8 mouse cellular contexts compared by ENCODE assay signal in the genomic region with DNA sequence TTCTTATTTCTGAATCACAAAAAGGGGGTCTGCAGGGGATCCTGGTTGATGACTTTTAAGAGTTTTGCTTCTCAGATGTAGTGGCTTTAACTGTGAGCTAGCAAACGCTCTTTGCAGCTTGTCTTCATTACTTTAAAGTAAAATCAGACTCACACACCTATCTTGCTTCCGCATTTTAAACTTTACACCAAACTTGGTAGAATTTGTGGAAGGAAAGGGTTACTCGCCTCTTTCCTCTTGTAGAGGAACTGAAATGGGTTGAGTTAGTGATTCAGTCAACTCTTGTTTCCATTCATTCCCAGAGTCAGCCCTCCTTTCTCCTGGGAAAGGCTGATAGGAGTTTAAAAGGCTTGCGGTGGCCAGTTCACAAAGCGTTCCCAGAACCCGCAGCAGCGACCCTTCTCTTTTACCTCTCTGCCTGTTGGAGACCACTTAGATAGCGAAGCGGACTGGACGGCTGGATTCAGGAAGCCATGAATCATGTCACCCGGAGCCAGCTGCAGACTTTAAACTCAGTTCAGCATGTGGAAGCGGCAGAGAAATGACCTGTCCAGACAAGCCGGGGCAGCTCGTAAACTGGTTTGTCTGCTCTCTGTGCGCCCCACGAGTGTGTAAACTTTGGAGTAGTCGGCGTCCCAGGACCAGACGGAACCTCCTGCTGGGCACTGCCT. TPM values are rescaled to one million over a fixed set of nuclear protein-coding genes. Genes with fewer than 3 reads are reported as not detected.
DNase-seq lines count a peak whose midpoint lies in the region; ATAC-seq and TF ChIP-seq lines count a peak whose summit lies in the region.

No protein-coding gene starts in this region.

- H3K9ac ChIP-seq in intestine, embryonic 16.5 days (ENCODE audit: low read depth, low read length) = peak overlapping the region; percentile 60

- intact Hi-C loops in left cerebral cortex, postnatal 14 days (cut with DNase I) = loop anchor here (10.0 kb wide), 1 partner anchor 919 kb away; a partner anchor contains a TSS

- 9% methylated on average over 19 of the region's 19 CpGs for WGBS in intestine, embryonic 16.5 days
- WGBS in lung, adult 2 months = 4% methylated on average over 19 of the region's 19 CpGs

- TF ChIP-seq POLR2A in lung, adult 2 months (IDR thresholded peaks at IDR 0.05; ENCODE audit: borderline replicate concordance, extremely low read depth, low read depth, low read length) = peak; percentile 43; the same call in 1 of the 2 replicates

- H3K4me1 ChIP-seq in intestine, embryonic 16.5 days (ENCODE audit: control insufficient read depth, insufficient read depth, low read length) = peaks cover 9% of the 10 kb centered on the region
- H3K4me1 ChIP-seq in lung, adult 2 months (ENCODE audit: control insufficient read depth, insufficient read depth, low read length) = peaks cover 6% of the 10 kb centered on the region

- peak overlapping the region; percentile 72 for H3K27ac ChIP-seq in intestine, embryonic 16.5 days (ENCODE audit: low read length)

- ATAC-seq in intestine, embryonic 16.5 days = peak; percentile 82

- no peaks in the 10 kb centered on the region for H3K36me3 ChIP-seq in intestine, embryonic 16.5 days (ENCODE audit: control insufficient read depth, insufficient read depth, low read length)

- TF ChIP-seq CTCF in lung, adult 2 months (IDR thresholded peaks at IDR 0.05; ENCODE audit: insufficient read depth, low read length) = no peak

- H3K4me2 ChIP-seq in intestine, embryonic 16.5 days (ENCODE audit: low read depth, low read length) = peak overlapping the region; percentile 53

- peak overlapping the region; percentile 45 for H3K4me3 ChIP-seq in intestine, embryonic 16.5 days (ENCODE audit: low read length)
- H3K4me3 ChIP-seq in lung, adult 2 months (replicated peaks; ENCODE audit: extremely low read depth, low read depth, low read length) = peak overlapping the region; percentile 77

- no peaks in the 10 kb centered on the region for H3K9me3 ChIP-seq in intestine, embryonic 16.5 days (ENCODE audit: control insufficient read depth, low read length)

- DNase-seq in ovary, postnatal 10 days (ENCODE audit: low spot score) = peak; percentile 30
- no peak for DNase-seq in ovary, adult 18-20 months (ENCODE audit: low spot score)
- peak; percentile 24 for DNase-seq in gastrocnemius, postnatal 25 days
- peak; percentile 61 for DNase-seq in lung, adult 2 months
- DNase-seq in testis, postnatal 10 days (ENCODE audit: low spot score) = peak; percentile 61
- DNase-seq in Muller cell, postnatal 12 days (ENCODE audit: inconsistent ontology term) = no peak
- no peak for DNase-seq in left cerebral cortex, postnatal 14 days (ENCODE audit: low spot score in 2 of 2)

- no peaks in the 10 kb centered on the region for H3K27me3 ChIP-seq in intestine, embryonic 16.5 days (replicated peaks; ENCODE audit: control insufficient read depth, insufficient read depth, low read length)

RNA-seq across cellular contexts. Expression of a gene that starts 1.5 kb away (rescaled TPM):
- total RNA-seq in gastrocnemius, postnatal 25 days (2021) = 10 to 100 TPM; 10.2 to 13.3 TPM
- polyA plus RNA-seq in intestine, embryonic 16.5 days (2015; fragmentation: Nextera tagmentation; extraction: Ambion mirVana) = 9.3 and 13.0 TPM in 2 replicates
- polyA plus RNA-seq in lung, adult 2 months (2012; rRNA removed) = 16.5 and 20.3 TPM in 2 replicates
- 10 to 100 TPM; 13.8 to 16.4 TPM for total RNA-seq in left cerebral cortex, postnatal 14 days (2021)

RNA-seq across cellular contexts. Expression of a gene that starts 33.2 kb away (rescaled TPM):
- total RNA-seq in gastrocnemius, postnatal 25 days (2021) = 1 to 10 TPM; 1.3 to 3.4 TPM
- polyA plus RNA-seq in intestine, embryonic 16.5 days (2015; fragmentation: Nextera tagmentation; extraction: Ambion mirVana) = 16.2 and 25.6 TPM in 2 replicates
- polyA plus RNA-seq in lung, adult 2 months (2012; rRNA removed) = 0.92 and 1.9 TPM in 2 replicates
- total RNA-seq in left cerebral cortex, postnatal 14 days (2021) = 10 to 100 TPM in 1 of 2 experiments, 1 to 10 TPM in 1; 8.9 to 11.8 TPM

Comparison
In these comparisons a context has a peak if more than half of its experiments do, and no peak if none do; other contexts are left out.
1. DNase-seq: peak in ovary, postnatal 10 days (single experiment), gastrocnemius, postnatal 25 days (single experiment), lung, adult 2 months (single experiment) and testis, postnatal 10 days (single experiment); none in ovary, adult 18-20 months (single experiment), Muller cell, postnatal 12 days (single experiment) and left cerebral cortex, postnatal 14 days (0 of 2).